Mouse (Mus musculus): Measurements from ENCODE around the gene Izumo1. TPM values are rescaled to one million over a fixed set of nuclear protein-coding genes. Genes with fewer than 3 reads are reported as not detected.
"Not testable (repeated sequence)": the region's sequence is repeated elsewhere in the genome, so short reads cannot be mapped to it uniquely, and the experiment has no call there.

The Izumo1 gene
- polyA plus RNA-seq, 1 experiment from 2014 or later = 0.10 TPM

- H3K4me3 ChIP-seq = no peak overlapping the region
- peaks cover 26% of the 10 kb centered on the region for H3K4me1 ChIP-seq (replicated peaks)
- ATAC-seq (ENCODE audit: low read depth) = no peak
- no peaks in the 10 kb centered on the region for H3K27me3 ChIP-seq
- H3K9me3 ChIP-seq = no peaks in the 10 kb centered on the region
- no peak overlapping the region for H3K27ac ChIP-seq (replicated peaks)
- WGBS = 80% methylated on average over 4 of the region's 4 CpGs
- no peak overlapping the region for H3K9ac ChIP-seq
- no peaks in the 10 kb centered on the region for H3K36me3 ChIP-seq
- H3K4me2 ChIP-seq = no peak overlapping the region
These were observed 25.1 kb downstream of the Izumo1 start for GRCm38 (mm10) chr7:45646671-45647070.

DNA sequence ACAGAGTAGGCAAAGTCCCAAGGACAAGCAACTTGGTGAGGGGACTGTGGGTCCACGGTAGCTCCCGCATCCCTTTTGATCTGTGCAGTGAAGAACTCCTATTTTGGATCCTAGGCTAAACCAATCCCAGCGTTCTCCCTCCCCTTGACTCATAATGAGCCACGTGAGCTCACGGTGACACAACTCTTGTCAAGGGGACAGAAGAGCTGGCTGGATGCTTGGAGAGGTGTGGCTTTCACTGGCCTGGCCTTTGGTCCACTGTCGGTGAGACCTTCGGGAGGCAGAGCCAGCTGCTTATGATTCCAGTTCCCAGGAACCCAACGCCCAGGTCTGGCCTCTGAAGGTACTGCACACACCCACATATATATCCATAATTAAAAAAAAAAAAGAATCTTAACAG is 27.7 kb downstream of the Izumo1 start:
- Histone ChIP-seq H3K4me3 (no peak overlapping the region), H3K9me3 (no peaks in the 10 kb centered on the region), H3K36me3 (no peaks in the 10 kb centered on the region), H3K27me3 (no peaks in the 10 kb centered on the region), H3K9ac (no peak overlapping the region), H3K4me1 (replicated peaks) (peaks cover 8% of the 10 kb centered on the region), H3K27ac (replicated peaks) (no peak overlapping the region), H3K4me2 (no peak overlapping the region)
- ATAC-seq (ENCODE audit: low read depth) = no peak
- 77% methylated on average over 8 of the region's 8 CpGs for WGBS

GRCm38 (mm10) chr7:45650484-45650883 is 28.9 kb downstream of the Izumo1 start:
- not testable (repeated sequence) for H3K27me3 ChIP-seq; H3K9me3 ChIP-seq; H3K4me1 ChIP-seq (replicated peaks); H3K4me2 ChIP-seq; H3K36me3 ChIP-seq; H3K4me3 ChIP-seq; H3K9ac ChIP-seq; H3K27ac ChIP-seq (replicated peaks); ATAC-seq (ENCODE audit: low read depth)
- WGBS = 95% methylated on average over 20 of the region's 20 CpGs

DNA sequence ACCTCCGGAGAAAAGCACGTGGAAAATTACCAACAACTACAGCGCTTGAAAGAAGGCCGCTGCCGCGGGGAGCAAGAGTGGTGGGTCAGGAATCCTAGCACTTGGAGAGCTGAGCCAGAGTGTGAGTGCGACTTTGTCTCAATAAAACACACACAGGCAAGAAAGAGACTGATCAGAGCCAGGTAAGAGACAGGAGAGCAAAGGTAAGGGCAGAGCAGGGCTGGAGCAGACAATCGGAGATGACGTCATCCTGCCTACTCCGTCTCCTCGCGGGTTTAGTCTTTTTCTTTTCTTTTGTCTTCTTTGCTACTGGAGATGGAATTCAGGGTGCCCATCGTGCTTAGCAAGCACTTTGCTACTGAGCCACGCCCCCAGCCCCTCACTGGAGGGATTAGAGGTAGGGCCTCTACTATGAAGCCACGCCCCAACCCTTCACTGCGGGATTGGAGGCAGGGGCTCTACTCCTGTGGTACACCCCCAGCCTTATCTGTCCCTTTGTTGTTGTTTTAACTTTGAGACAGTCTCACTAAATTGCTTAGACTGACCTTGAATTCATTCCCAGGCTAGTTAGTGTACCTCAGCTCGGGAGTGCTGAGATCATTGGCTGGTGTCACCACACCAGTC is 32.9 kb downstream of the Izumo1 start:
- Histone ChIP-seq H3K9ac (no peak overlapping the region), H3K4me3 (no peak overlapping the region), H3K27ac (replicated peaks) (no peak overlapping the region), H3K4me2 (peak overlapping the region; percentile 39), H3K36me3 (no peaks in the 10 kb centered on the region), H3K27me3 (no peaks in the 10 kb centered on the region), H3K9me3 (no peaks in the 10 kb centered on the region), H3K4me1 (replicated peaks) (peaks cover 4% of the 10 kb centered on the region; the same call in 1 of the 2 replicates)
- no peak; the same call in 1 of the 2 replicates for ATAC-seq (ENCODE audit: low read depth)
- WGBS = 32% methylated on average over 17 of the region's 17 CpGs

DNA sequence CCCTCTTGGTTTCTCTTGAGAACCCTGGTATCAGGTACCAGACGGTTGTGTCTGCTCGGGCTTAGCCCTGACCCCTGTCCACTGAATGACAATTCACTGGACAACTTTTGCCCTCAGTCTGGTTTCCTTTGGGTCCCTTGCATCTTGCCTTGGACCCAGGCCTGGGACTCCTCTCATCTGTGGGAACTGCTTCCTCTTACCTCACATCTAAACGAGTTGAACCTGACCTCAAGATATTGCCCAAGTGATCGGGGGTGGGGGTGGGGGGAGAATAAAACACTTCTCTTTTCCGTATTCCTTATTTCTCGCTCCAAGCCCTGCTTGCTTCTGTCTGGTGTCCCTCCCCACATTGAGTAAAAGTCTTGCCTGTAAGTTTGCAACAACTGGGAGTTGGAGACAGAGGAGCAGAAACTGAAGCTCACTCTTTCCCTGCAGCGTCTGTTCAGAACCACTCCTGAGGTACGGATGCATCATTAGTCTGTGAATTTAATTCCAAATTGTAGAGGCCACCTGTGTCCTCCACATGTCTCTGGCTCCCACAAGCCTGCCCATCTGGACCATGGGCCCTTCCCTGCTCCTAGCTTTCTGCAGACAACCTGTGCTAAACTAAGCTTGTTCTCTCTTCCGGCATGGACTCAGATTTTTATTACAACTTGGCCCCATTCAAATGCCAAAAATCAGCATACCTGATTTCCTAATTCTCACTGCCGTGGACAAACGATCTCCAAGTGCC is 39.3 kb downstream of the Izumo1 start:
- no peak overlapping the region for H3K27ac ChIP-seq (replicated peaks)
- H3K4me3 ChIP-seq = no peak overlapping the region
- H3K9ac ChIP-seq = no peak overlapping the region
- no peaks in the 10 kb centered on the region for H3K36me3 ChIP-seq
- H3K9me3 ChIP-seq = no peaks in the 10 kb centered on the region
- ATAC-seq (ENCODE audit: low read depth) = no peak
- WGBS = 88% methylated on average over 11 of the region's 11 CpGs
- no peaks in the 10 kb centered on the region for H3K27me3 ChIP-seq
- H3K4me1 ChIP-seq (replicated peaks) = peaks cover 3% of the 10 kb centered on the region; the same call in 1 of the 2 replicates
- no peak overlapping the region for H3K4me2 ChIP-seq

GRCm38 (mm10) chr7:45661702-45662101 is 40.1 kb downstream of the Izumo1 start:
- H3K4me1 ChIP-seq (replicated peaks); H3K36me3 ChIP-seq; H3K27ac ChIP-seq (replicated peaks); H3K4me3 ChIP-seq; ATAC-seq (ENCODE audit: low read depth); H3K9ac ChIP-seq; H3K27me3 ChIP-seq; H3K9me3 ChIP-seq; H3K4me2 ChIP-seq: not testable (repeated sequence)
- WGBS = 93% methylated on average over 6 of the region's 6 CpGs

DNA sequence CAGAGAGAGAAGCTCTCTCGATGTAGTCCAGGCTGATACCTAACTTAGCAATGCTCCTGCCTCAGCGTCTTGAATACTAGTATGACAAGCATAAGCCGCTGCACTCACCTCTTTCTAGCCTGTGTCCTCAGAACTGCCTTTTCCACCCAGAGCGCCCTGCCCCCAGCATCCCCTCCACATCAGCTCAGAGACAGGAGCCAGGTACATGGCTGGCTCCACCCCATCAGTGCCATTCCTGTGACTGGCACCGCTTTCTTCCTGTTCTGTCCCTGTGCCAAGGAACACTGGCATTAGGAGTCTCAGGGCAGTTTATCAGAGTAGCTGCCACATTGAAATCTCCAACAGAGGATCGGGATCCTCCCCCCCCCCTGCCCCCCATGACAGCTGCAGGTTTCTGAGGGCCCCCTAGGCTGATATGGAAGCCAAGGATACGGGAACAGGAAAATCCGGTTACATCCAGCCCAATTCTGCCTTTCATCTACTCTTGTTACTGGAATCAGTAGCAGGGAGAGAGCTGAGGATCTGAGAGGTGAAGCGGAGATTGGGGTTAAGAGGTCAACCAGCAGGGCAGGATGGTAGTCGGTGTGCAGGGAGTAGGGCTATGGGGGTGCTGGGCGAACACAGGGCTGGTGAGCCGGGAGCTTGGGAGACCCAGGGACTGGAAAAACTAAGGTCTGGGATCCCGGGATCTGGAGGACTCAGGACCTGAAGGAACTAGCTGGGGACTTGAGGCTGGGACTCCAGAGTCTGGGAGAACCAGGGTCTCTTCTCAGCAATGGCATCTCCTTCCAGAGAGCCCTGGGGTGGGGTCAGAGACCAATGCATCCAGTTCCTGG is 43.9 kb downstream of the Izumo1 start:
- Histone ChIP-seq H3K27ac (replicated peaks) (no peak overlapping the region), H3K4me3 (no peak overlapping the region), H3K36me3 (no peaks in the 10 kb centered on the region), H3K4me1 (replicated peaks) (peaks cover 3% of the 10 kb centered on the region; the same call in 1 of the 2 replicates), H3K9me3 (no peaks in the 10 kb centered on the region), H3K27me3 (no peaks in the 10 kb centered on the region), H3K4me2 (no peak overlapping the region), H3K9ac (no peak overlapping the region)
- no peak for ATAC-seq (ENCODE audit: low read depth)
- 63% methylated on average over 13 of the region's 13 CpGs for WGBS

DNA sequence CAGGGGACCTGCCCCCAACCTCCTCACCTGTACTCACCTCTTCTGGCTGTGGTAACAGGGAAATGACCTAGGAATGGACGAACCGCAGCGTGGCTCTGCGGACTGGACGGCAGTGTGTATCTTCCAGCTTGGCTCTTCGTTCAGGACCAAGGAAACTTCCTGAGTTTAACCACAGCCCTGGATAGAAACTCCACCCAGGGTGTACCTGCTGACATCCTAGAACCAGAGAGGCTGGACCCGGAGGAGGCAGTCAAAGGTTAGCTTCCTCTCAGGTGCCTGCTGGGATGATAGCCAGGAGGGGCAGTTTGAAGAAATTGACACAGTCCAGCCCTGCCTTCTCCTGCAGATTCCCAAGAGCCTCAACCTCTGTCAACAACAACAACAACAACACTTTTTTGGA is 44.5 kb downstream of the Izumo1 start, which contains the start of gene Fut2:
Fut2 (minus strand) TSS at position 234 of the 400 bp plus-strand sequence.
- no peak within 1 kb of the TSS for H3K4me3 ChIP-seq
- no peak within 1 kb of the TSS for H3K9ac ChIP-seq
- no peak for ATAC-seq (ENCODE audit: low read depth)
- no peaks in the 10 kb centered on the region for H3K9me3 ChIP-seq
- peaks cover 3% of the 10 kb centered on the region; the same call in 1 of the 2 replicates for H3K4me1 ChIP-seq (replicated peaks)
- WGBS = 87% methylated on average over 7 of the region's 7 CpGs
- no peak within 1 kb of the TSS for H3K4me2 ChIP-seq
- no peaks in the 10 kb centered on the region for H3K36me3 ChIP-seq
- no peaks in the 10 kb centered on the region for H3K27me3 ChIP-seq
- H3K27ac ChIP-seq (replicated peaks) = no peak within 1 kb of the TSS

DNA sequence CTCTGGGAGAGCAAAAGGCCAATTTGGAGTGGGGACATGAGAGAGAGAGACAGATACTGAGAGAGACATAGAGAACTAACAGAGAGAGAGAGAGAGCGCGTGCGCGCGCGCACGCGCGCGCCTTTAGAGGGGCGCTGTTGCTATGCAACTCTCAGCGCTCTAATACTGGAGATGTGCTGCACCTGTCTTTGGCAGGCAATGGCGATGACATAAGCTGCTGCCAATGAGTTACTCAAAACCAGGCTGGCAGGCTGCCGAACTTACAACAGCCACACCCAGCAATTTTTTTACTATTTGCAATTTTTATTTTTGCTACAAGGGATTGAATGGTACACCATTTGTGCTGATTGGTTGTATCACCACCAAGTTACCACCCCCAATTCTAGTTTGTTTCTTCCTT is 46.1 kb downstream of the Izumo1 start:
- Histone ChIP-seq H3K4me2 (no peak overlapping the region), H3K27ac (replicated peaks) (no peak overlapping the region), H3K4me3 (no peak overlapping the region), H3K27me3 (no peaks in the 10 kb centered on the region), H3K4me1 (replicated peaks) (peaks cover 3% of the 10 kb centered on the region; the same call in 1 of the 2 replicates), H3K36me3 (no peaks in the 10 kb centered on the region), H3K9ac (no peak overlapping the region), H3K9me3 (no peaks in the 10 kb centered on the region)
- WGBS = 73% methylated on average over 14 of the region's 14 CpGs
- no peak for ATAC-seq (ENCODE audit: low read depth)

DNA sequence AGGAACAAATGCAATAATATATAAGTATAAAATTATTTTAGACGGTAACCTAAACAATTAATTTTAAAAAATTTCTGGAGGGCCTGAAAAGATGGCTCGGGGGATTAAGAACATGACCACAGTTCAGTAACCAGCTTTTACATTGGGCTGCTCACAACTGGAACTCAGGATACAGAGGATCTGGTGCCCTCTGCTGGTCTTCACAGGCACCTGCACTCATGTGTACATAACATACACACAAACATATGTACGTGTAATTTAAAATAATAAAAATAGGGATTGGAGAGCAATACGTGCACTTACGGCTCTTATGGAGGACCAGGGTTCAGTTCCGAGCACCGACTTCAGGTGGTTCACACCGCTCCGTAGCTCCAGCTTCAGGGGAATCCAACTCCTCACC is 47.3 kb downstream of the Izumo1 start:
- Histone ChIP-seq H3K4me1 (replicated peaks) (peaks cover 3% of the 10 kb centered on the region; the same call in 1 of the 2 replicates), H3K9me3 (no peaks in the 10 kb centered on the region), H3K4me3 (no peak overlapping the region), H3K36me3 (no peaks in the 10 kb centered on the region), H3K9ac (no peak overlapping the region), H3K27ac (replicated peaks) (no peak overlapping the region), H3K4me2 (no peak overlapping the region), H3K27me3 (no peaks in the 10 kb centered on the region)
- whole genome bisulfite sequencing = 93% methylated on average over 9 of the region's 9 CpGs
- no peak for ATAC-seq (ENCODE audit: low read depth)

DNA sequence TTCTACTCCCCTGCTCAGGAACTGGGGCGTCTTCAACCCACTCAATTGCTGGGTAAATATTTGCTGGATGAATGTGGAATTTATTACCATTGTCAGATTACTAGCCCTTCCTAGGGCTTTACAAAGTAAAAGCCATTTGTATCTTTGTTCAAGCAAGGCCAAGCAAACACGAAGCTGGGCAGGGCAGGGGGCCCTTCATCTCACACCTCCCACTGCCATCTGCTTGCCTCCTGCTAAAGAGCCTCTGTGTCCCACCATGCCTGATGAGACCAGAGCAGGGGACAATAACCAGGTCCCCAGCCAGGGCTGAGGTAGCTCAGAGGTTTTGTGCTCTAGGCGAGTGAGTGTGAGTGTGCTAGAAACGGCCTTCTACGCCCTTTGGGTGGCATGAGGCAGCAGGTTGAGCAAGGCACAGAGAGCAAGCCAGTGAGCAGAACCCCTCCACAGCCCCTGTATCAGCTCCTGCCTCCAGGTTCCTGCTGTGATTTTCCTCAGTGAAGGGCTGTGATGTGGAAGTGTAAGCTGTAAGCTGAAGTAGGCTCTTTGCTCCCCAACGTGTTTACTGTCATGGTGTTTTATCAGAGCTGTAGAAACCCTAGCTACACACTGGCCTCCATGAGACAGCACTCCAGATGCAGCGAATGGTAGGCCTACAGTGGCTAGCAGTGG is 56.1 kb downstream of the Izumo1 start:
- no peaks in the 10 kb centered on the region for H3K27me3 ChIP-seq
- no peak for ATAC-seq (ENCODE audit: low read depth)
- 72% methylated on average over 7 of the region's 7 CpGs for WGBS

More for the DNA sequence above, 56.1 kb downstream of the Izumo1 start:
- Histone ChIP-seq H3K4me3 (no peak overlapping the region), H3K4me1 (replicated peaks) (peaks cover 7% of the 10 kb centered on the region; the same call in 1 of the 2 replicates), H3K9me3 (no peaks in the 10 kb centered on the region), H3K4me2 (no peak overlapping the region), H3K9ac (no peak overlapping the region), H3K27ac (replicated peaks) (no peak overlapping the region), H3K36me3 (no peaks in the 10 kb centered on the region)
